Mouse (Mus musculus) hindbrain, embryonic 16.5 days (tissue): ENCODE results near the gene Smc3. TPM values are rescaled to one million over a fixed set of nuclear protein-coding genes. Genes with fewer than 3 reads are reported as not detected.

Experiments used
- ATAC-seq: fragments of 200-750 bp; cut with Nextera tagmentation; 2 replicates; pipeline ENCODE4 v1.8.0; 2017; ENCODE audit warnings: moderate TSS enrichment, moderate library complexity
- H3K27ac ChIP-seq: fragments of 300-500 bp; sonication (generic); 2 replicates; pipeline ENCODE4 v1.5.1; 2014; ENCODE audit warnings: low read depth, mild to moderate bottlenecking, control low read depth, low read length, moderate library complexity
- H3K27me3 ChIP-seq: fragments of 300-500 bp; sonication (generic); replicated peaks from 2 replicates; pipeline ENCODE4 v1.6.1; 2014; ENCODE audit warnings: low read length; ENCODE audit not compliant: control insufficient read depth, insufficient read depth
- H3K36me3 ChIP-seq: fragments of 300-500 bp; sonication (generic); 2 replicates; pipeline ENCODE4 v1.6.1; 2014; ENCODE audit warnings: mild to moderate bottlenecking, low read length, moderate library complexity, mixed read lengths; ENCODE audit not compliant: control insufficient read depth, insufficient read depth
- H3K4me1 ChIP-seq: fragments of 300-500 bp; sonication (generic); 2 replicates; pipeline ENCODE4 v1.6.1; 2014; ENCODE audit warnings: low read depth, low read length; ENCODE audit not compliant: control insufficient read depth, insufficient read depth
- H3K4me2 ChIP-seq: fragments of 300-500 bp; sonication (generic); 2 replicates; pipeline ENCODE4 v1.6.1; 2014; ENCODE audit warnings: mild to moderate bottlenecking, low read length, control low read depth, moderate library complexity
- H3K4me3 ChIP-seq: fragments of 300-500 bp; sonication (generic); 2 replicates; pipeline ENCODE4 v1.5.1; 2014; ENCODE audit warnings: mild to moderate bottlenecking, low read length, control low read depth, moderate library complexity
- H3K9ac ChIP-seq: fragments of 300-500 bp; sonication (generic); 2 replicates; pipeline ENCODE4 v1.6.1; 2014; ENCODE audit warnings: low read depth, mild to moderate bottlenecking, control low read depth, low read length, moderate library complexity
- H3K9me3 ChIP-seq: fragments of 300-500 bp; sonication (generic); 2 replicates; pipeline ENCODE4 v1.6.1; 2014; ENCODE audit warnings: mild to moderate bottlenecking, low read length, moderate library complexity; ENCODE audit not compliant: control insufficient read depth
- WGBS: fragments of 180-500 bp; shearing (Covaris S2); extraction: QIAGEN DNeasy Blood & Tissue Kit; methylation state at CpG from one replicate; pipeline ENCODE4 v1.1.7; 2014; 5-methylcytosine and 5-hydroxymethylcytosine counted together
- polyA plus RNA-seq: library from polyadenylated mRNA; unstranded; fragments of >200 nt; fragmentation: Nextera tagmentation; extraction: Ambion mirVana; gene quantifications from 2 replicates; pipeline ENCODE4 v1.2.1, GENCODE M21; 2015

Smc3 gene
- 49.9 and 50.0 TPM in 2 replicates for polyA plus RNA-seq

DNA sequence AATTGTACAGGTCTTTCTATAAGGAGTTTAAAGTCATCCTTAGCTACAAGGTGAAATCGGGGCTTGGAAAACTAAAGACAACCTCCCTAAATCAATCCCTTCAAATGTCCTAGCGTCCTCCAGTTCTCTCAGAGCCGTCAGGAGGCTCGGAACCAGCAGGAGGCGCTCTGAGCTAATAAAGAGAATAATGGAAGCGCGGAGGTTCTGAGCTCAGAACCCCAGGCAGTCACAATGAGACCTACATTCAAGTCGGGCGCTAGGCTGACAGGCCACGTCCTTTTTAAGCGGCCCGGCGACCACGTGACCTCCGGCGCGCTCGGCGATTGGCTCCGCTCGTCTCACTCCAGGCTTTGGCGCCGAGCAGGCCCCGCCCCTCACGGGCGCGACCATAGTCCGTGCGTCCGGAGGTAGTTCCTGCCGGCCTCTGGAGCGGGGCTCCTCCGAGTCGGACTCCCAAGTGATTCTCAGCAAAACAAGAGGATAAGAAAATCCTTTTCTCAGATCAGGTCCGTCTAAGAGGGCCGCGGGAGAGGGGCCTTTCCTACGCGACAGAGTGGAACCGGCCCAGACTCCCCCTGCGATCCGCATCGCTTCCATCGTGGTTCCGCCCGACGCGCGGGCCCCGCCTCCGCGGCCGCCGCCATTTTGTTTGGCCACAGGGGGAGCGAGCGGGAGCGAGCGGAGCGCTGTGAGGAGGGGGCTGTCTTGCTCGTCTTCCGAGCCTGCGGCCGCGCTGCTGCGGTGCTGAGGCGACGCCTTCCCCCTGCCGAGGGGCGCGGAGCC, at the start of gene Smc3:
Gene Smc3, plus strand, starts transcription at position 642 of the 783 bp plus-strand sequence.
- no peaks in the 10 kb centered on the region for H3K9me3 ChIP-seq
- peak within 1 kb of the TSS; percentile 88 for H3K9ac ChIP-seq
- H3K4me1 ChIP-seq, result peaks cover 13% of the 10 kb centered on the region
- no peaks in the 10 kb centered on the region for H3K27me3 ChIP-seq
- under 1% methylated on average over 68 of the region's 70 CpGs for WGBS
- peak within 1 kb of the TSS; percentile 60 for H3K4me2 ChIP-seq
- H3K27ac ChIP-seq, result peak within 1 kb of the TSS; percentile 95
- ATAC-seq, result peak; percentile 97
- H3K4me3 ChIP-seq, result peak within 1 kb of the TSS; percentile 71
- 0 out of 2 replicates have a peak, but pooled peaks cover 2% of the 10 kb centered on the region for H3K36me3 ChIP-seq

DNA sequence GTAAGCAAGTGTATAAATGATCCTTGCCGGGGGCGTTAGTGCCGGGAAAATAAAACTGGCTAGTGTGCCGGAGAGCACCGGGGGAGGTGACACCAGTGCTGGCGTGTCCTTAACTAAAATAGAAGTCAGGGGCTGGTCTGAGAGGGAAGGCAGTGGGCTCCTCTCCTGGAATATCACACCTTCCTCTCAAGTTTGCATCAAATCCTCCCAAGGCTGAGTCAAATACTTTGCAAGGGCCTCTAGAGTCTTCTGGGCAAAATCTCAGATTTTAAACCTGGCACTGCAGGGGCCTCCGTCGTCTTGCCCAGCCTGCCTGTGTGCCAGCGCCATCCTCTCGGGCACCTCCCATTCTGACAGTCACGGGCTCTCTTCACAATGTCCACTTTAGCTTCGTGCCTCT, 49.2 kb upstream of the Smc3 start:
- Histone ChIP-seq H3K9me3 (no peaks in the 10 kb centered on the region), H3K4me1 (no peaks in the 10 kb centered on the region), H3K27me3 (no peaks in the 10 kb centered on the region), H3K36me3 (no peaks in the 10 kb centered on the region), H3K4me2 (no peak overlapping the region), H3K9ac (no peak overlapping the region), H3K27ac (no peak overlapping the region), H3K4me3 (no peak overlapping the region)
- ATAC-seq, result no peak
- 86% methylated on average over 12 of the region's 12 CpGs for WGBS

- no peaks in the 10 kb centered on the region for H3K9me3 ChIP-seq
- no peak overlapping the region for H3K27ac ChIP-seq
- no peak overlapping the region for H3K9ac ChIP-seq
- H3K36me3 ChIP-seq, result no peaks in the 10 kb centered on the region
- H3K27me3 ChIP-seq, result no peaks in the 10 kb centered on the region
- H3K4me2 ChIP-seq, result no peak overlapping the region
- ATAC-seq, result no peak
- no peak overlapping the region for H3K4me3 ChIP-seq
- WGBS, result 37% methylated on average over 10 of the region's 10 CpGs
- peaks cover under 1% of the 10 kb centered on the region; the same call in 1 of the 2 replicates for H3K4me1 ChIP-seq
Observed at GRCm38 (mm10) chr19:53552216-53552786, 47.9 kb upstream of the Smc3 start.

DNA sequence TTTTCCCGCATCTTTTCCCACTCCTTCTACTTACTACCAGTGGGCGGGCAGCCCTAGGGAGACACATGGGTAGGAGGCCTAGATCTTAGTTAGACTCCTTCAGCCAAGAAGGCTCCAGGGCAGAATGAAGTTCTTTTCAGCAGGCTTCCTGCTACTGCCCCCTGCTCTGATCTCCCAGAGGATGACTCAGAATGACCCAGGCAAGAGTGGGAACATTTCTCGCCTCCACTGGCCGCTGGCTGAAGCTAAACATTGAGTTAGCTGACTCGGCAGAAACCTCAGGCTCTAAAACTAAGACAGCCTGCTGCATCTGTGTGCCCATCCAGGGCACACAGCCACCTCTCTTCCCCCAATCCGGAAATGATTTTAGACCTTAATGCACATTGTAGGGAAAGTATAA, 47.4 kb upstream of the Smc3 start:
- H3K4me3 ChIP-seq, result no peak overlapping the region
- no peak overlapping the region for H3K4me2 ChIP-seq
- H3K27ac ChIP-seq, result no peak overlapping the region
- H3K9ac ChIP-seq, result no peak overlapping the region
- no peaks in the 10 kb centered on the region for H3K9me3 ChIP-seq
- WGBS, result 59% methylated on average over 6 of the region's 6 CpGs
- H3K4me1 ChIP-seq, result peaks cover 3% of the 10 kb centered on the region; the same call in 1 of the 2 replicates
- H3K36me3 ChIP-seq, result no peaks in the 10 kb centered on the region
- no peak for ATAC-seq
- H3K27me3 ChIP-seq, result no peaks in the 10 kb centered on the region

GRCm38 (mm10) chr19:53554402-53554801, 45.8 kb upstream of the Smc3 start:
- no peaks in the 10 kb centered on the region for H3K27me3 ChIP-seq
- WGBS, result 86% methylated on average over 11 of the region's 11 CpGs
- no peak overlapping the region for H3K9ac ChIP-seq
- peaks cover 3% of the 10 kb centered on the region; the same call in 1 of the 2 replicates for H3K4me1 ChIP-seq
- no peak overlapping the region for H3K4me2 ChIP-seq
- H3K27ac ChIP-seq, result no peak overlapping the region
- no peaks in the 10 kb centered on the region for H3K9me3 ChIP-seq
- H3K4me3 ChIP-seq, result no peak overlapping the region
- H3K36me3 ChIP-seq, result no peaks in the 10 kb centered on the region
- no peak for ATAC-seq

DNA sequence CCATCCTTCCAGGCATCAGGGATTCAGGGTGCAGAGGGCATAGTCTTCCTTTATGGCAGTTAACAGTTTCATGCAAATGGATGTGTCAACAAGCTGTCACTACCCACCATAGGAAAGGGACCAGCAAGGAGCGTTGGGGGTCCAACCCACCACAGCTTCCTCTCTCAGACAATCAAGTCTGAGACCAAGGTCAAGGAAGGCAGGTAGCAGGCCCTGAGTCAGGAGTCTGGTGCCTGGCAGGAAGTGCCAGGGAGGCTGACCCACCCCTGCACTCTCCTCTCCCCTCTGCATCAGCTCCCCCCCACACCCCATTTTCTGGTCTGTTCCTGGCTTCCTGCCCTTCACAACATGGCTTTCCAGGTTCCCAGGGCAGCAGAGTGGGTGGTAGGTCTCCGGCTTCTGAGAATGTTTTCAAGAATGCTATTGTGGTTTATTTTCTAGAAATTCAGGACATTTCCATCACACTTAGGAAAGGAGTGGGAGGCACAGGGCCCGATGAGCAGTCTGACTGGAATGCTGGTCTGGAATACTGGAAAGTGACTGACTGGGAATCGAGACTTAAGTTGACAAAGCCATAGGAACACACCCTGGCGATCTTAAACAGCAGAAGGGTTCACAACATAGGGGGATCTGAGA, 45.1 kb upstream of the Smc3 start:
- Histone ChIP-seq H3K9ac (no peak overlapping the region), H3K9me3 (no peaks in the 10 kb centered on the region), H3K27me3 (no peaks in the 10 kb centered on the region), H3K4me3 (no peak overlapping the region), H3K27ac (no peak overlapping the region), H3K36me3 (no peaks in the 10 kb centered on the region), H3K4me2 (no peak overlapping the region), H3K4me1 (peaks cover 3% of the 10 kb centered on the region; the same call in 1 of the 2 replicates)
- WGBS, result 73% methylated on average over 5 of the region's 5 CpGs
- no peak for ATAC-seq

GRCm38 (mm10) chr19:53556841-53557240, 43.4 kb upstream of the Smc3 start:
- H3K27me3 ChIP-seq, result no peaks in the 10 kb centered on the region
- 33% methylated on average over 6 of the region's 6 CpGs for WGBS
- no peak overlapping the region for H3K4me3 ChIP-seq
- no peaks in the 10 kb centered on the region for H3K36me3 ChIP-seq
- H3K9me3 ChIP-seq, result no peaks in the 10 kb centered on the region
- H3K4me1 ChIP-seq, result peaks cover 3% of the 10 kb centered on the region; the same call in 1 of the 2 replicates
- no peak for ATAC-seq
- peak overlapping the region; percentile 37 for H3K4me2 ChIP-seq
- no peak overlapping the region for H3K27ac ChIP-seq
- H3K9ac ChIP-seq, result no peak overlapping the region

GRCm38 (mm10) chr19:53557267-53557936, 42.8 kb upstream of the Smc3 start:
- Histone ChIP-seq H3K27ac (no peak overlapping the region), H3K27me3 (no peaks in the 10 kb centered on the region), H3K9me3 (no peaks in the 10 kb centered on the region), H3K4me3 (no peak overlapping the region), H3K4me1 (peaks cover 3% of the 10 kb centered on the region; the same call in 1 of the 2 replicates), H3K9ac (no peak overlapping the region), H3K4me2 (peak overlapping the region; percentile 37), H3K36me3 (no peaks in the 10 kb centered on the region)
- WGBS, result 31% methylated on average over 20 of the region's 20 CpGs
- ATAC-seq, result no peak
